Mouse (Mus musculus): Measurements from ENCODE around the gene Rbm20.
A peak's percentile ranks its signal among the peaks of the same experiment; 100 is the strongest.

DNA sequence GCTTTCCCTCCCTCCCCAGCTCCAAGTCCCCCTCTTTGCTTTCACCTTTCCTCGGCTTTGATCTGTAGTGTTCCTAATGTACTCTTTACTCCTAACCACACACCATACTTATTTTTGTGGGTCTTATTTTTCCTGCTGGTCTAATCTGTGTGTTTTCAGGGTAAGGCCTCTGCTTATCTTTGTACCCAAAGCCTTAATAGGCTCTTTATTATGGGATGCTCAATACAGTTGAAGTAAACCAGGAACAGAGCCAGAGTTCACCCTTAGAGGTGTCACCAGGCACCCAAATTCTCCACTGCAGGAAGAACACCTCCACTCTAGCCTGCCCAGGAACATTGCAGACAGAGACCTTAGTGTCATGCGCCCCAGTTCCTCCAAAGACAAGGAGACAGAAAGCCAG, 214.5 kb downstream of the Rbm20 start:
- TF ChIP-seq CTCF (IDR thresholded peaks at IDR 0.05; ENCODE audit: low read depth, low read length) (no peak), GATA1 (IDR thresholded peaks at IDR 0.05; ENCODE audit: borderline replicate concordance, low read length) (no peak), TAL1 (conservative IDR thresholded peaks at IDR 0.05; ENCODE audit: low read depth, low read length) (peak; percentile 54), GATA2 (IDR thresholded peaks at IDR 0.05; ENCODE audit: borderline replicate concordance, low read depth, low read length) (no peak)

All from G1E (cell line).